Mouse (Mus musculus): ENCODE measurements at regions not wholly inside any gene's neighbourhood (a gene's known extent, or its start where the extent isn't known, plus 50 kb on each side); places are given as distances from the start of the nearest gene placed in this dataset.

DNA sequence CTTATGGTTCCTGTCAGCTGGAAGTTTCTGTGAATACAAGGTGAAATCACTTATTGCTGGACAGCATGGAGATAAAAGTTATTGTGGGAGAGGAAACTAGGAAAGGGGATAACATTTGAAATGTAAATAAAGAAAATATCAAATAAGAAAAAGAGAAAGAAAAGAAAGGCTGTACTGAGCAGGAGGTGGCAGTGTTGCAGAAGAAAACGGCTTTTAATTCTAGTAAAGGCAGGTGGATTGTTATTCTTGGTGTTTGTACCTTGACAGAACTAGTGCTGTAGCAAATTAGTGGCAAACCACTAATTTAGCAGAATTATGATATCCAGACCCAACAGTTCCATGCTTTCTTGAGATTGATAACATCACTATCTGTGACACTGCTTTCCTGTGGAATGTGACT is 52.6 kb downstream of the Gm10358 start:
- no peak for ATAC-seq (replicated peaks; ENCODE audit: low FRiP score, low TSS enrichment, poor library complexity, severe bottlenecking)

DNA sequence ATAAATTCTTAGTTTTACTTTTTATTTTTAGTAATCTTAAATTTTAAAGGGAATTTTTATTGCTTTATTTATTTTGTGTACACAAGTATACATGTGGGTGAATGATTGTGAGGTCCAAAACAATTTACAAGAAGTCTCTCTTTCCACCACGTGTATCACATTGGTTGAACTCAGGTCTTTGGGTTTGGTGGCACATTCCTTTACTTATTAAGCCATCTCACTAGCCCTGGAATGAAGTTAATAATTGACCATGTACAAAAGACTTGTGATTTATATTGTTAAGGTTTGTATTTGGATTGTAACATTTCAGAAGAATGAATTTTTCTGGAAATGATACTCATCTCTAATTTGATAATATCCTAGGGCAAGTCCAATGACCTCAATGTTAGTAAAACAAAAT is 56.2 kb downstream of the Gm10358 start:
- ATAC-seq (replicated peaks; ENCODE audit: low FRiP score, low TSS enrichment, poor library complexity, severe bottlenecking) = no peak

DNA sequence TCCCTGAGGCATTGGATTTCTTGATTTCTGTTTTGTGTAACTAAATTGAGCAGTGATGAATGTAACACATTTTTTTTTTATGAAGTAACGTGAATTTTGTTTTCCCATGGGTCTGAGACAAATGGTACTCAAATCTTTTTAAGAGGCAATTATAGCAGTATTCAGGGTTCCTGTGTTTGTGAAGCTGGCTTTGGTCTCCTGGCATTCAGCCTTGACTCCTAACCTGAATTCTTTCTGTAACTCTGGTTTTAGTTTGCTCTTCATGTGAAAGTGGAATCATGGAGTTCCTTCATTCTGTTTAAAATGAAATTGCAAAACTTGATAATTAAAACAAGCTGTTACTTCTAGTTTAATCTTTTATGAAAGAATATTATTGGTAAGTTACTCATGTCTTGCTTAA is 58.3 kb downstream of the Gm10358 start:
- ATAC-seq (replicated peaks; ENCODE audit: low FRiP score, low TSS enrichment, poor library complexity, severe bottlenecking) = no peak

DNA sequence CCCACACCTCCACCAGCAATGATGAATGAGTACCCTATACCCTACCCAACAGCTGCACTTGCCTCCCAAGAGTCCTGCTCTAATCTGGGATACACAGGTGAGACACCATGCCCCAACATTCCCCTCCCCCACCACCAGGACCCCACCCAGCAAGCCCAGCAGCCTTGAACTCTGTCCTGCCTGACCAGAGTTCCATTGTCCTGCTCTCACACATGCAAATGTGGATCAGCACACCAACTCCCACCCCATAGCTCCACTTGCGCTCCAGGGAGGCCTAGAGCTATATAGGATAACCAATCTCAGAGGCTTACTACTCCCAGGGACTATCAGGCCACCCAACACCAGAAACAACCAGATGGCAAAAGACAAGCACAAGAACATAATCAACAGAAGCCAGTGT is 85.8 kb downstream of the Gm10358 start:
- ATAC-seq (replicated peaks; ENCODE audit: low FRiP score, low TSS enrichment, poor library complexity, severe bottlenecking) = no peak

DNA sequence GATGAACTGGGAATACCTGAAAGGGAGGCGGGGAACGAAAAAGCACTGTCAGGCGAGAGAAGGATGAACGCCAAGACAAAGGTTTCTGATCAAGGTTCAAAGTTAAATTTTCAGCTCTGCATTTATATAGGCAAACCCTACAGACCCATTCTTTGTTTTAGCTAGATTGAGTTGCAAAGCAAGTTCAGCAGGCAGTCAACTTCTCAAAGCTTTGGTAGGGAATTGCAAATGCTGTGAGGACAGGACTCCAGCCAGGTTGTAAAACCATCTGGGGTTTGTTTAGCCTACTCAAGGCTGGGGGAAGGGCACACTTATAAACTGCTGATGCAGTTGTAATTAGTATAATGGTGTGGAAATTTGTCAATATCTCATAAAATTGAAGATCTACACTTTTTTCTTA is 87.9 kb downstream of the Gm10358 start:
- no peak for ATAC-seq (replicated peaks; ENCODE audit: low FRiP score, low TSS enrichment, poor library complexity, severe bottlenecking)

DNA sequence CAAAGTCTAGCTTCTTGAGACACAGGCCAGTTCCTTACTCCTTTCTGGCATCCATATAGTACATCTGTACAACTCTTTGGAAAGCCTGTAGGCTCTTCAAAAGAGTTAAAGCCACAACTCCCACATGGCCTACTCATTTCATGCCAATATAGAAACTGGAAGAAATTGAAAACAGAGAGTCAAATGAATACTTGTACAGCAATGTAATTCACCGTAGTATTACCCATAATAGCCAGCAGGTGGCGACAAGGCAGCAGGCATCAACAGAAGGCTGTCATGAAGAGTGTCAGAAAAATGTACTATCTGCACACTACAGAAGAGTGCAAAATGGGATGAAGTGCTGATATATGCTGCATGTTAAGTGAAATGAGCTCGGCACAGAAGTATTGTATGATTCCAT is 90.5 kb downstream of the Gm10358 start:
- peak; percentile 86 for ATAC-seq (replicated peaks; ENCODE audit: low FRiP score, low TSS enrichment, poor library complexity, severe bottlenecking)

DNA sequence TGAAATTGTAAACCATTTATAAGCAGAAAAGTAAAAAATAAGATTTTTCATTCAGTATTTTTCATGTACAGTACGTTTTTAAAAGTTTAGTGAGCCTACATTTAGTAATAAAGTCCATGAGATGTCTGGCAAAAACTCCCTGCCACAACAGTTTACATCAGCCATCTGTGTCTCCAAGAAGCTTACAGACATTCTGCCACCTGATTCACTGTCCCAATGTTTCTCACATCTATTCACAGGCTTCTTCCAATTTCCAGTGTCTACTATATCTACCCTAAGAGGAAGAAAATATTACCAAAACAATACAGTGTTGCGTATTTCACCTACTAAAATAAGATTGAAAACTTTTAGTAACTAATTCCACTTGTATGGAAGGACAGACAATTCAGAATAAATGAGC is 95.7 kb downstream of the Rasd2 start:
- no peak for ATAC-seq (replicated peaks; ENCODE audit: low FRiP score, low TSS enrichment, poor library complexity, severe bottlenecking)

DNA sequence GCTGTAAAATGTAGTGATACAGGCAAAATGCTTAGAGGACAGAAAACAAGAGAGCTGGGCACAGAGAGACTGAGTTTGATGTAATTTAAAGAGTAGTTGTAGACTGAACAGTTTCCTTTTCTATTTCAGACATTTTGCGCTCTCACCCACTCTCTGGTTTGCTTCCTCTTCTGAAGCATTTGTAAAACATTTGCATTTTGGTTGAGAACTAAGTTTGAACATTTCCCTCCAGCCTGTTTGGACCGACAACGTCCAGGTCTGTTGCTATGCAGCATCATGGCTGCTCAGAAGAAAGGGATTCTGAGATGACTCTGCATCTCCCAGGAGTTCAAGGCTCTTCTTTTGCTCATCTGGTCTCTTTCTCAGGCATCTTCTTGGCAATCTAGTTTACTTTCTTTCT is 78.2 kb downstream of the Rasd2 start:
- ATAC-seq (replicated peaks; ENCODE audit: low FRiP score, low TSS enrichment, poor library complexity, severe bottlenecking) = no peak

DNA sequence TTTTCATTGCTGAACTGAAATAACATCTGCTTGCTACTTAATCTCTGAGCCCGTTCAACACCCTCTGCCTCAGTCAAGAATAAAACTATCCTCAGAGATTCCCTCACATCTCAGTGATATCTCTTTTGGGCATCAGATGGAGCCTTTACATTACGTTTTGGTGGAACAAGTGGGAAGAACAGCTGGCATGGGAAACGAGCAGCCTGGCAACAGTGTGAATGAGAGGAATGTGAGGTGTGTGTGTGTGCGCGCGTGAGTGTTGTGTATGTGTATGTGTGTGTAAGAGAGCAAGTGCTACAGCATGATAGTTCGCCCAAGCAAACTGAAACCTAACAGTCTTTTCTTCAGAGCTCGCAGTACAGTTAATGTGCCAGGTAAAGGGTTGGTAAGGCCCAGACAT is 76.2 kb downstream of the Rasd2 start:
- no peak for ATAC-seq (replicated peaks; ENCODE audit: low FRiP score, low TSS enrichment, poor library complexity, severe bottlenecking)
